8 mouse cellular contexts compared by ENCODE assay signal in the genomic region with DNA sequence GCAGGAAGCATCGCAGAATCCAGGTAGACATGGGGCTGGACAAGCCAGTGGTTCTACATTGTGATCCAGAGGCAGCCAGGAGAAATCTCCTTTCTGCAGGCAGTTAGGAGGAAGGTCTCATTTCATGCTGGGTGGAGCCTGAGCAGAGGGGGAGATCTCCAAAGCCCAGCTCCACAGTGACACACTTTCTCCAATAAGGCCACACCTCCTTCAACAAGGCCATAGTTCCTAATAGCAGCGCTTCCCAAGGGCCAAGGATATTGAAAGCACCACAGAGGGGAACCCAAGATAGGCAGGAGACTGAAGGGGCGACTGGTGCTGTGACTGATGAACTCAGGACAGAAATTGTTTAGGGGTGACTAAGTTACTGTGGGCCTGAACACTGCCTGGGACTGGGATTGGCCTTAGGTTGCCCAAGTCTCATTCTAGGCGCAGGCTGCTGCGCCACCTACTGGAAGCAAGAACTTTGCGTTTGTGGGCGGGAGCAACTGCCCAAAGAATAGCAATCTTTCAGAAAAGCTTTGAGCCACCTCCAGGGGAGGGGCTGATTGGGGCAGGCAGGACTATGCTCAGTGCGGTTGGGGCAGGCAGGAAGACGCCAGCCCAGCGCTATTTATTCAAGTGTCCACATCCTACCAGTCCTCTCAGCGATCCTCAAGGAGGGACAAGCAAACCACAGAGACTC. TPM values are rescaled to one million over a fixed set of nuclear protein-coding genes. Genes with fewer than 3 reads are reported as not detected.
DNase-seq lines count a peak whose midpoint lies in the region; ATAC-seq and TF ChIP-seq lines count a peak whose summit lies in the region.
"Not testable (repeated sequence)": the region's sequence is repeated elsewhere in the genome, so short reads cannot be mapped to it uniquely, and the experiment has no call there.

No protein-coding gene starts in this region.

- TF ChIP-seq EP300 in liver, postnatal 0 days (IDR thresholded peaks at IDR 0.05; ENCODE audit: low read depth) = not testable (repeated sequence)

- not testable (repeated sequence) for H3K4me3 ChIP-seq in hindbrain, embryonic 10.5 days; liver, postnatal 0 days (ENCODE audit: low read depth, low read length); testis, adult 2 months (ENCODE audit: control insufficient read depth, low read depth, low read length)

- peak; percentile 88 for DNase-seq in ES-CJ7 (ENCODE audit: low read depth, low spot score)
- DNase-seq in hindbrain, embryonic 10.5 days (ENCODE audit: low spot score) = peak; percentile 48
- peak; percentile 31 to 70 for DNase-seq in kidney, postnatal 36 days
- peak; percentile 31 for DNase-seq in liver, postnatal 0 days
- peak; percentile 31 for DNase-seq in neural tube, embryonic 10.5 days (ENCODE audit: extremely low spot score, low spot score)

- peak; percentile 64 for TF ChIP-seq CTCF in liver, postnatal 0 days (IDR thresholded peaks at IDR 0.05; ENCODE audit: low read depth)
- TF ChIP-seq CTCF in testis, adult 2 months (IDR thresholded peaks at IDR 0.05; ENCODE audit: control insufficient read depth, insufficient read depth, insufficient replicate concordance, low read depth, low read length) = peak; percentile 13; the same call in 1 of the 2 replicates

- 2% methylated on average over 9 of the region's 11 CpGs for whole genome bisulfite sequencing in hindbrain, embryonic 10.5 days
- 0% methylated on average over 8 of the region's 11 CpGs for WGBS in liver, postnatal 0 days (ENCODE audit: insufficient replicate concordance)

- H3K27ac ChIP-seq in hindbrain, embryonic 10.5 days; liver, postnatal 0 days (ENCODE audit: low read depth); testis, adult 2 months (ENCODE audit: control insufficient read depth, insufficient read depth, low read depth, low read length): not testable (repeated sequence)

- not testable (repeated sequence) for H3K36me3 ChIP-seq in hindbrain, embryonic 10.5 days; liver, postnatal 0 days (replicated peaks; ENCODE audit: insufficient read depth, low read length); testis, adult 2 months (ENCODE audit: control insufficient read depth, insufficient read depth, low read length)

- H3K27me3 ChIP-seq in hindbrain, embryonic 10.5 days (ENCODE audit: insufficient read depth, poor library complexity, severe bottlenecking); liver, postnatal 0 days (ENCODE audit: insufficient read depth, low read length); testis, adult 2 months (ENCODE audit: control insufficient read depth, insufficient read depth, low read length): not testable (repeated sequence)

- ATAC-seq in cerebellum, adult (ENCODE audit: insufficient number of reproducible peaks, low FRiP score, low TSS enrichment) = 0 out of 2 replicates have a peak, but pooled peaks have one; percentile 15
- peak; percentile 85 for ATAC-seq in frontal cortex, adult (ENCODE audit: low TSS enrichment)
- ATAC-seq in liver, postnatal 0 days = peak; percentile 56; the same call in 1 of the 2 replicates

- H3K9ac ChIP-seq in liver, postnatal 0 days (replicated peaks) = not testable (repeated sequence)

- H3K9me3 ChIP-seq in hindbrain, embryonic 10.5 days; liver, postnatal 0 days (ENCODE audit: low read length): not testable (repeated sequence)

- not testable (repeated sequence) for H3K4me2 ChIP-seq in liver, postnatal 0 days (ENCODE audit: low read depth, low read length)

- not testable (repeated sequence) for TF ChIP-seq POLR2A in testis, adult 2 months (IDR thresholded peaks at IDR 0.05; ENCODE audit: control insufficient read depth, low read depth, low read length)

- H3K4me1 ChIP-seq in hindbrain, embryonic 10.5 days (replicated peaks); liver, postnatal 0 days (ENCODE audit: insufficient read depth); testis, adult 2 months (ENCODE audit: control insufficient read depth, insufficient read depth, low read length): not testable (repeated sequence)

RNA-seq across cellular contexts. Expression of a gene that starts 53.8 kb away (rescaled TPM):
- 1.6 and 1.9 TPM in 2 replicates for polyA plus RNA-seq in hindbrain, embryonic 10.5 days (2016; fragmentation: Nextera tagmentation; extraction: Ambion mirVana)
- polyA plus RNA-seq in liver, postnatal 0 days (2015; fragmentation: Nextera tagmentation; extraction: Ambion mirVana) = not detected in 2 replicates
- polyA plus RNA-seq in testis, adult 2 months (2012; rRNA removed) = not detected in 2 replicates

RNA-seq across cellular contexts. Expression of a gene that starts 53.8 kb away (rescaled TPM):
- 15.1 and 20.0 TPM in 2 replicates for polyA plus RNA-seq in hindbrain, embryonic 10.5 days (2016; fragmentation: Nextera tagmentation; extraction: Ambion mirVana)
- 2.1 and 2.8 TPM in 2 replicates for polyA plus RNA-seq in liver, postnatal 0 days (2015; fragmentation: Nextera tagmentation; extraction: Ambion mirVana)
- 0.07 and 0.12 TPM in 2 replicates for polyA plus RNA-seq in testis, adult 2 months (2012; rRNA removed)

Comparison
In these comparisons a context has a peak if more than half of its experiments do, and no peak if none do; other contexts are left out.
1. DNase-seq: peak in every context shown above with its lines; median percentile 88 in ES-CJ7; 50 in kidney, postnatal 36 days; 48 in hindbrain, embryonic 10.5 days; 31 in liver, postnatal 0 days; 31 in neural tube, embryonic 10.5 days.
2. ATAC-seq: peak in every context shown above with its lines; median percentile 85 in frontal cortex, adult; 56 in liver, postnatal 0 days; 15 in cerebellum, adult.